Mouse (Mus musculus) cerebellum, adult 2 months (tissue): ENCODE results near the gene Rbm42.

Source experiments
- CTCF ChIP-seq: fragments of 200-500 bp; IDR thresholded peaks from 2 replicates; pipeline ENCODE4 v1.5.1; 2011; ENCODE audit warnings: low read depth, mild to moderate bottlenecking, control low read depth, low read length, moderate library complexity, borderline replicate concordance; ENCODE audit not compliant: insufficient read depth
- POLR2A ChIP-seq: fragments of 200-500 bp; IDR thresholded peaks from 2 replicates; pipeline ENCODE4 v1.6.1; 2011; ENCODE audit warnings: low read length, control low read depth, borderline replicate concordance; ENCODE audit not compliant: insufficient read depth

DNA sequence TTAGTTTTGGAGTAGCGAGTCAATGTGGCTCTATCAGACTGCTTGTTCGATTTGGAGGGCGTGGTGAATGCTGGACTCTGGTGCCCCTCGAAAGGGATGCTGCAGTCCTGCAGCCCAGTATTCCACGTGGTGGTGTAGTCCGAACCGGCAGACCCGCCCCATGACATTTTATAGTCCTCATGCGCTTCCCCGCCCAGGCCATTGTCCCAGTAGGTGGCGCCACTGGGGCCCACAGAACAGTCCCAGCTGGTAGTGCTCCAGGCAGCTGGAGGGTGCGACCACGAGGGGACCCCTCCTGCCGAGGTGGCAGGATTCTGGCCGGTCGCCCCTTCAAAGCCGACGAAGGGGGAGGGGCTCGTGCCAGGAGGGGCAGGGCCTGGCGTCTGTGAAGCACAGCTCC, 15.5 kb downstream of the Rbm42 start:
- peak; percentile 29; the same call in 1 of the 2 replicates for TF ChIP-seq CTCF
- TF ChIP-seq POLR2A = no peak
